Mouse (Mus musculus): ENCODE data around the gene Cd79a. TPM values are rescaled to one million over a fixed set of nuclear protein-coding genes. Genes with fewer than 3 reads are reported as not detected.
"Not testable (repeated sequence)": the region's sequence is repeated elsewhere in the genome, so short reads cannot be mapped to it uniquely, and the experiment has no call there.

The Cd79a gene
- polyA plus RNA-seq, 1 experiment from 2014 or later: 0.29 TPM

DNA sequence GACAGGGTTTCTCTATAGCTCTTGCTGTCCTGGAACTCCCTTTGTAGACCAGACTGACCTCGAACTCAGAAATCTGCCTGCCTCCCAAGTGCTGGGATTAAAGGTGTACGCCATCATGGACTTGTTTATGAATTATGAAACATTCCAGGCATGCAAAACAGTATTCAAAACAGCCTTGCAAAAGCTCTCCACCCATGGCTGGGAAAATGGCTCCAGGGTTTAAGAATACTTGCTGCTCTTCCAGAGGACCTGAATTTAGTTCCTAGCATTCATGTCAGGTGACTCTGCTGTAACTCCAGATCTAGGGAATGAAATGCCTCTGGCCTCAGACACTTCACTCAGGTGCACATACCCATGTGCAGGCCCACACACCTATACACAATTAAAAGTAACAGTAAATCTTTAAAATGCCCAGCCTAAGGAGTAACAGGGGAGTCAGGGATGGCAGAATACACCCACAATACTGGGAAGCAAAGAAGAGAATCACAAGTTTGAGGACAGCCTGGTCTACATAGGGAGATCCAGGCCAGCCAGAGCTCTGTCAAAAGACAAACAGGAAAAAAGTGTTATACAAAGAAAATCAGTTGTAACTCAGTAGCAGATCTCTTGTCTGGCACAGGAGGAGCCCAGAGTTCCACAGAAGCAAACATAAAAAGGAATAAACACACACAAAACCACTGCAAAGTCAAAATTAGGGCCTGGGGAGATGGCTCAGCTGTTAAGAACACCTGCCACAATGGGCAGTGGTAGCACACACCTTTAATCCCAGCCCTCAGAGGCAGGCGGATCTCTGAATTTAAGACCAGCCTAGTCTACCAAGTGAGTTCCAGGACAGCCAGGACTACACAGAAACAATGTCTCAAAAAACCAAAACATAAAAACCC is 5.7 kb upstream of the Cd79a start:
- no peak for ATAC-seq
- Histone ChIP-seq H3K4me1 (ENCODE audit: control insufficient read depth, insufficient read depth, low read length) (peaks cover 4% of the 10 kb centered on the region), H3K9me3 (replicated peaks; ENCODE audit: control insufficient read depth, low read length, poor library complexity, severe bottlenecking) (no peaks in the 10 kb centered on the region), H3K4me3 (ENCODE audit: low read depth, low read length) (no peak overlapping the region), H3K27me3 (ENCODE audit: control insufficient read depth, insufficient read depth, low read depth, low read length) (no peaks in the 10 kb centered on the region), H3K36me3 (ENCODE audit: control insufficient read depth, insufficient read depth, low read length) (peaks cover 15% of the 10 kb centered on the region; the same call in 1 of the 2 replicates), H3K4me2 (ENCODE audit: low read length) (no peak overlapping the region), H3K9ac (ENCODE audit: low read depth, low read length) (no peak overlapping the region), H3K27ac (ENCODE audit: low read length) (no peak overlapping the region)
- 63% methylated on average over 3 of the region's 3 CpGs for WGBS

DNA sequence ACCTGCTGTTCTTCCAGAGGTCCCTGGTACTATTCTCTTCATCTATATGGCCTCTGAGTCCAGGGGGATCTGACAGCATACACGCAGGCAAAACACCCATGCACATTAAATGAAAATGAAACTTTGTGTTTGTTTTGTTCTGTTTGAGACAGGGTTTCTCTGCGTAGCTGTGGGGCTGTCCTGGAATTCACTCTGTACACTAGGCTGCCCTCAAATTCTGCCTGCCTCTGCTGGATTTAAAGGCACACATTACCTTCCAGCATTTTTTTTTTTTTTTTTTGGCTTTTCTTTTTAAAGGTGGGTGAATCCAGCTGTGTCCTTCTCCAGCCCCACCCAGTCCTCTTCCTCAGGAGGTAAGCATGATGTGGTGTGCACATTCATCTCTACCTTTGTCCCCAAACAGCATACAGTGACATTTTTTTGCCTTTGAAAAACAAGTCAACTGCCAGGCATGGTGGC is 5.0 kb upstream of the Cd79a start:
- 76% methylated on average over 2 of the region's 2 CpGs for WGBS
- Histone ChIP-seq H3K4me1 (ENCODE audit: control insufficient read depth, insufficient read depth, low read length) (no peaks in the 10 kb centered on the region), H3K36me3 (ENCODE audit: control insufficient read depth, insufficient read depth, low read length) (peaks cover 12% of the 10 kb centered on the region; the same call in 1 of the 2 replicates), H3K9ac (ENCODE audit: low read depth, low read length) (no peak overlapping the region), H3K4me2 (ENCODE audit: low read length) (no peak overlapping the region), H3K4me3 (ENCODE audit: low read depth, low read length) (no peak overlapping the region), H3K27me3 (ENCODE audit: control insufficient read depth, insufficient read depth, low read depth, low read length) (no peaks in the 10 kb centered on the region), H3K27ac (ENCODE audit: low read length) (no peak overlapping the region), H3K9me3 (replicated peaks; ENCODE audit: control insufficient read depth, low read length, poor library complexity, severe bottlenecking) (no peaks in the 10 kb centered on the region)
- no peak for ATAC-seq

DNA sequence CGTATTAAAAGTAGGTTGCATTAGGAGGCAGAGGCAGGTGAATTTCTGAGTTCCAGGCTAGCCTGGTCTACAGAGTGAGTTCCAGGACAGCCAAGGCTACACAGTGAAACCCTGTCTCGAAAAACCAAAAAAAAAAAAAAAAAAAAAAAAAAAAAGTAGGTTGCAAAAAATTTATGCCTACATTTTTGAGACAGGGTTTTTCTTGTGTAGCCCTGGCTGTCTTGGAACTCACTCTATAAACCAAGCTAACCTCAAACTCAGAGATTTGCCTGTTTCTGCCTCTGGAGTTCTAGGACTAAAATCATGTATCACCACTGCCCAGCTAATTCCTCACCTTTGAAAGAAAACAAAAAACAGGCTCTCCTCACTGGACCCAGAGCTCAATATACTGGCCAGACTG is 1.4 kb upstream of the Cd79a start:
- H3K4me3 ChIP-seq (ENCODE audit: low read depth, low read length); H3K27me3 ChIP-seq (ENCODE audit: control insufficient read depth, insufficient read depth, low read depth, low read length); H3K4me1 ChIP-seq (ENCODE audit: control insufficient read depth, insufficient read depth, low read length); ATAC-seq; H3K27ac ChIP-seq (ENCODE audit: low read length); H3K36me3 ChIP-seq (ENCODE audit: control insufficient read depth, insufficient read depth, low read length); H3K9ac ChIP-seq (ENCODE audit: low read depth, low read length); H3K9me3 ChIP-seq (replicated peaks; ENCODE audit: control insufficient read depth, low read length, poor library complexity, severe bottlenecking); H3K4me2 ChIP-seq (ENCODE audit: low read length): not testable (repeated sequence)
- 86% methylated on average over 2 of the region's 2 CpGs for WGBS

DNA sequence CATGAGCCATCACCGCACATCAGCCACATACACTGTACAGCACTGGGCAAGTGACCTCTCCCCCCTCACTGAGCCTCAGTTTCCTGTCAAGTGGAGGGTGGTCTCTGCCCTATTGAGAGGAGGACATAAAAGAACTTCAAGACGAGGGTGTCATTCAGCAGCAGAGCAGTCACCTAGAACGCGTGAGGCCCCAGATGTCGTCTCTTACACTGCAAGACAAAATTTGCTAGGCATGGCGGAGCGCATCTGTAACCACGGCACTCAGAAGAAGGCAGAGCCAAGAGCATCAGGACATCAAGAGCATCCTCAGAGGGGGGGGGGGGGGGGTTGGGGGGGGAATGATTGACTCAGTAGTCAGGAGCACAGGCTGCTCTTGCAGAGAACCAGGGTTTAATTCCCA is 912 bp upstream of the Cd79a start:
- no peaks in the 10 kb centered on the region for H3K27me3 ChIP-seq (ENCODE audit: control insufficient read depth, insufficient read depth, low read depth, low read length)
- no peaks in the 10 kb centered on the region for H3K4me1 ChIP-seq (ENCODE audit: control insufficient read depth, insufficient read depth, low read length)
- WGBS: 74% methylated on average over 8 of the region's 8 CpGs
- H3K9ac ChIP-seq (ENCODE audit: low read depth, low read length): no peak overlapping the region
- no peak for ATAC-seq
- H3K36me3 ChIP-seq (ENCODE audit: control insufficient read depth, insufficient read depth, low read length): no peaks in the 10 kb centered on the region
- no peaks in the 10 kb centered on the region for H3K9me3 ChIP-seq (replicated peaks; ENCODE audit: control insufficient read depth, low read length, poor library complexity, severe bottlenecking)
- H3K4me3 ChIP-seq (ENCODE audit: low read depth, low read length): no peak overlapping the region
- no peak overlapping the region for H3K27ac ChIP-seq (ENCODE audit: low read length)
- no peak overlapping the region for H3K4me2 ChIP-seq (ENCODE audit: low read length)

DNA sequence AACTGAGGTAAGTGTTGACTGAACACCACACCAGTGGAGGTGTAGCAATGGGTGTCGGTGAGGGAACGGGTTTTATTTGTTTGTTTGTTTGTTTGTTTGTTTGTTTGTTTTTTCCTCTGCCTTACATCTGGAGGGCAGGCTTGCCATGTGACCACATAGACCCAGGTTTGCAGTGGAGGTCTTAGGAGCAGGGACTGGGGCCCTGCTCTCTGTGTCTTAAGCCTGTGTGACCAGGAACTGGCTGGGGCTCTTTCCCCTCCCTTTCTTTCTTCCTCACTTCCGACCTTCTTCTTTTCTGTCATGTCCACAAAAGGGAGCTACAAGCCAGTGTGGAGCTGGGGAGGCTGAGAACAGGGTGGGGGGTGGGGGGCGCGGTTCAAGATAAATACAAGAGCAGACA is 778 bp downstream of the Cd79a start:
- H3K36me3 ChIP-seq (ENCODE audit: control insufficient read depth, insufficient read depth, low read length): no peaks in the 10 kb centered on the region
- no peaks in the 10 kb centered on the region for H3K9me3 ChIP-seq (replicated peaks; ENCODE audit: control insufficient read depth, low read length, poor library complexity, severe bottlenecking)
- no peak overlapping the region for H3K4me3 ChIP-seq (ENCODE audit: low read depth, low read length)
- no peak overlapping the region for H3K4me2 ChIP-seq (ENCODE audit: low read length)
- no peaks in the 10 kb centered on the region for H3K27me3 ChIP-seq (ENCODE audit: control insufficient read depth, insufficient read depth, low read depth, low read length)
- H3K4me1 ChIP-seq (ENCODE audit: control insufficient read depth, insufficient read depth, low read length): peaks cover 3% of the 10 kb centered on the region
- ATAC-seq: no peak
- H3K9ac ChIP-seq (ENCODE audit: low read depth, low read length): no peak overlapping the region
- WGBS: 74% methylated on average over 5 of the region's 5 CpGs
- H3K27ac ChIP-seq (ENCODE audit: low read length): no peak overlapping the region

DNA sequence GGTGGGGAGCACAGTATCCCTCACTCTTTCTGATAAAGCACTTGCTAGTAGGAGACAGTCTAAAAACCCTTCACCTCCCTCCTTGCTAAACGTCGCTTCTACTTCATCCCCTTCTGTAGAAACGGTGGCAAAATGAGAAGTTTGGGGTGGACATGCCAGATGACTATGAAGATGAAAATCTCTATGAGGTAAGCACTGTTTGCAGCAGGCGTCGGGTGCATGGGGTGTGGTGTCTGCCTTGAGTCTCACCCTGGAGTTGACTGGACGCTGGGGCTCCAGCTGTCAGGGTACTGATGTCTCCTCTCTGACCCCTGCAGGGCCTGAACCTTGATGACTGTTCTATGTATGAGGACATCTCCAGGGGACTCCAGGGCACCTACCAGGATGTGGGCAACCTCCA is 3.9 kb downstream of the Cd79a start:
- WGBS: 78% methylated on average over 6 of the region's 6 CpGs
- Histone ChIP-seq H3K27me3 (ENCODE audit: control insufficient read depth, insufficient read depth, low read depth, low read length) (no peaks in the 10 kb centered on the region), H3K9me3 (replicated peaks; ENCODE audit: control insufficient read depth, low read length, poor library complexity, severe bottlenecking) (no peaks in the 10 kb centered on the region), H3K27ac (ENCODE audit: low read length) (no peak overlapping the region), H3K4me3 (ENCODE audit: low read depth, low read length) (no peak overlapping the region), H3K36me3 (ENCODE audit: control insufficient read depth, insufficient read depth, low read length) (no peaks in the 10 kb centered on the region), H3K9ac (ENCODE audit: low read depth, low read length) (no peak overlapping the region), H3K4me2 (ENCODE audit: low read length) (no peak overlapping the region), H3K4me1 (ENCODE audit: control insufficient read depth, insufficient read depth, low read length) (peaks cover 19% of the 10 kb centered on the region)
- no peak for ATAC-seq

DNA sequence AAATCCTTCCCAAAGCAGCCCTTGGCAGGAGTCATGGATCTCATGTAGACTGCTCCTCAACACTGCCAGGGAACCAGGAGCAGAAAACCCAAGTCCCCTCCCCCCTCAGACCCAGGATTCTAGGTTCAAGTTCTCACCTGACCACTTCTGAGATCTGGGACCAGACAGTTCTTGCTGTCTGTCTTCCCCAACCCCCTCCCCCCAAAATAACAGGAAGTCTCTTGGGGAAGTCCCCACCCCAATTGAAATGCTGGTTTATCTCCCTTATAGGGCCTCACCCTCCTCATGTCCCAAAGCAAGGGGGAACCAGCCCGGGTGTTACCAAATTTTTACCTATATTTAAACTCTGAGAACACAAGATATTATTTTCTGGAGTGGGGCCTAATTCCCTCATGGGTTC is 4.7 kb downstream of the Cd79a start:
- Histone ChIP-seq H3K36me3 (ENCODE audit: control insufficient read depth, insufficient read depth, low read length) (no peaks in the 10 kb centered on the region), H3K9ac (ENCODE audit: low read depth, low read length) (no peak overlapping the region), H3K4me2 (ENCODE audit: low read length) (no peak overlapping the region), H3K27ac (ENCODE audit: low read length) (no peak overlapping the region), H3K4me1 (ENCODE audit: control insufficient read depth, insufficient read depth, low read length) (peaks cover 24% of the 10 kb centered on the region), H3K27me3 (ENCODE audit: control insufficient read depth, insufficient read depth, low read depth, low read length) (no peaks in the 10 kb centered on the region), H3K9me3 (replicated peaks; ENCODE audit: control insufficient read depth, low read length, poor library complexity, severe bottlenecking) (no peaks in the 10 kb centered on the region), H3K4me3 (ENCODE audit: low read depth, low read length) (no peak overlapping the region)
- 96% methylated on average over 1 of the region's 1 CpGs for WGBS
- no peak for ATAC-seq

DNA sequence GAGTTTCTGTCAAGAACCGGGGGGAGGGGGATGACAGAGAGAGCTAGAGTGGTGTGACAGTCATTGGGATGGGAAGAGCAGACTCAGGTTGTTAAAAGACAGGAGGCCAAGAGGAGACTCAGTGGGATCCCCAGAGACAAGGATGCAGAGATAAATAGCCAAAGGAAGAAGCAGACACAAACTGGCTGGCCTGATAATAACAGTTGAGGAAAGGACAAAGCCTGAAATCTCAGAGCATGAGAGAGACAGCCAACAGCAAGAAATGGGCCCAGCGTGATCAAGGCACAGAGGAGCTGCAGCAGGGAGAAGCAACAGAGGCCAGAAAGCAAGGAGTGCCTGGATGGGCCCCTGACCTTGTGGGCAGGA is 5.1 kb downstream of the Cd79a start:
- Histone ChIP-seq H3K4me2 (ENCODE audit: low read length) (peak overlapping the region; percentile 88; the same call in 1 of the 2 replicates), H3K4me3 (ENCODE audit: low read depth, low read length) (peak overlapping the region; percentile 59), H3K27me3 (ENCODE audit: control insufficient read depth, insufficient read depth, low read depth, low read length) (no peaks in the 10 kb centered on the region), H3K36me3 (ENCODE audit: control insufficient read depth, insufficient read depth, low read length) (no peaks in the 10 kb centered on the region), H3K9me3 (replicated peaks; ENCODE audit: control insufficient read depth, low read length, poor library complexity, severe bottlenecking) (no peaks in the 10 kb centered on the region), H3K4me1 (ENCODE audit: control insufficient read depth, insufficient read depth, low read length) (peaks cover 25% of the 10 kb centered on the region), H3K9ac (ENCODE audit: low read depth, low read length) (peak overlapping the region; percentile 82), H3K27ac (ENCODE audit: low read length) (peak overlapping the region; percentile 51)
- ATAC-seq: no peak
- 67% methylated on average over 2 of the region's 2 CpGs for WGBS

DNA sequence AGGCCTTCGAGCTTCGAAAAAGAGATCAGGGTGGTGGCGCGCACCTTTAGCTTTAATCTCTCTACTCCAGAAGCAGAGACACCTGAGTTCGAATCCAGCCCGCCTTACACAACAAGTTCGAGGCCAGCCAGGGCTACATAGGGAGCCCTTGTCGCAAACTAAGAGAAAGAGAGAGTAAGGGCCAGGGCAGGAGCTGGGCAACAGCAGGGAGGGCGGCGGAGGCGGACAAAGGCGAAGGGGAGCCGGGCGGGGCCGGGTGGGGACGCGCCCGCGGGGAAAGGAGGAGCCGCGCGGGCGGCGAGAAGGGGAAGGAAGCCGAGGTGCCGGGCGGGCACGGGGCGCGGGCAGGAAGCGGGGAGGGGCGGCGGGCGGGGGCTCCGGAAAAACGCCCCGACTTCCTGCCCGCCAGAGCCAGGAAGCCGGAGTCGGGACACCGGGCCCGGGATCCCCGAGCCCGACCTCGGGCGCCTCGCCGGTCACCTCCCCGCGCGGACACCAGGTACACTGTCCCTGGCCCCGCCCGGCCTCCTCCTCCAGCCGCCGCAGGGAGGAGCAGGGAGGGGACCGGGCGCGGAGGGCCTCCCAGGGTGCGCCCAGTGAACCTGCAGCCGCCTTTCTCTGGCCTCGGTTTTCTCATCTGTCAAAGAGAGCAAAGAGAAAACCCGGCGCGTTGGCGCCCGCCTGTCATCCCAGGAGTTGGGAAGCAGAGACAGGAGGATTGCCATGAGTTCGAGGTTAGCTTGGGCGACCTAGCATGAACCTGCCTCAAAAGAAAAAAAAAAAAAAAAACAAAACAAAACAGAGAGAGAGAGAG is 5.7 kb downstream of the Cd79a start, which contains the start of gene Arhgef1:
Arhgef1 (plus strand) TSS at position 283 of the 814 bp plus-strand sequence.
- ATAC-seq: no peak
- Histone ChIP-seq H3K27me3 (ENCODE audit: control insufficient read depth, insufficient read depth, low read depth, low read length) (no peaks in the 10 kb centered on the region), H3K36me3 (ENCODE audit: control insufficient read depth, insufficient read depth, low read length) (no peaks in the 10 kb centered on the region), H3K9me3 (replicated peaks; ENCODE audit: control insufficient read depth, low read length, poor library complexity, severe bottlenecking) (no peaks in the 10 kb centered on the region), H3K4me2 (ENCODE audit: low read length) (peak within 1 kb of the TSS; percentile 88), H3K4me1 (ENCODE audit: control insufficient read depth, insufficient read depth, low read length) (peaks cover 29% of the 10 kb centered on the region), H3K4me3 (ENCODE audit: low read depth, low read length) (peak within 1 kb of the TSS; percentile 59), H3K9ac (ENCODE audit: low read depth, low read length) (peak within 1 kb of the TSS; percentile 82), H3K27ac (ENCODE audit: low read length) (peak within 1 kb of the TSS; percentile 51)
- 9% methylated on average over 43 of the region's 68 CpGs for WGBS

All from midbrain, embryonic 16.5 days (tissue).